Mouse (Mus musculus) olfactory bulb, adult 2 months (tissue): ENCODE data around the gene Dok5.

Source experiments
- CTCF ChIP-seq: fragments of 200-500 bp; IDR thresholded peaks from 2 replicates; pipeline ENCODE4 v1.5.1; 2012; ENCODE audit warnings: low read depth, mild to moderate bottlenecking, low read length, moderate library complexity; ENCODE audit not compliant: insufficient read depth
- POLR2A ChIP-seq: fragments of 200-500 bp; IDR thresholded peaks from 2 replicates; pipeline ENCODE4 v1.6.1; 2012; ENCODE audit warnings: mild to moderate bottlenecking, low read depth, low read length, moderate library complexity; ENCODE audit not compliant: insufficient read depth

DNA sequence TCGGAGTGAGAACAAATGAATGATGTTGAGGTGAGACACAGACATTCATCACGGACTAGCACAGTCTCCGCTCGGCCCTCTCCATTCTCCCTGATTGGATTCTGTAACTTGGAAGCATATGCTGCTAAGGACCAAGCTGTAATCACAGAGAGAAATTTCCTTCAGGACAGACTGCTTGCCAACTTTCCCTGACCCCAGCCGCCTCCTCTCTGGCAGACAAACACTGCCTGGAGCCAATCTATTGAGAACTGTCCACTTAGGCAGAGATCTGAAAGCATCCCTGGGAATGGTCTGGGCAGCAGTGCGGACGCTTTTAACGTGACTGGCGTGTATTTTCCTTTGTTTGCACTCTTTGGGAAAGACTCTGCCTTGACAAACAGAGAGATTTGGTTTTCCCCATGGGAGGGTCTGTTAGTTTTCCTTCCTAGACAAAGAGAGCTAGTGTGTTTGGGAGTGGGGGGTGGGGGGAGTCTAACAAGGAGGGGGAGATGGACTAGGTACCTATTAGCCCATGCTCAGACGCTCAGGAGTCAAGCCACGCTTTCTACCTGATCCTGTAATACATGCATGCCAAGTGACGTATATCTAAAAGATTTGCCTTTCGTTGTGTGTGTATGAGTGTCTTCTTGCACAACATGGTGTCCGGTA lies 25.7 kb downstream of the Dok5 start:
- TF ChIP-seq CTCF (no peak), POLR2A (no peak)
